In the genomic region with DNA sequence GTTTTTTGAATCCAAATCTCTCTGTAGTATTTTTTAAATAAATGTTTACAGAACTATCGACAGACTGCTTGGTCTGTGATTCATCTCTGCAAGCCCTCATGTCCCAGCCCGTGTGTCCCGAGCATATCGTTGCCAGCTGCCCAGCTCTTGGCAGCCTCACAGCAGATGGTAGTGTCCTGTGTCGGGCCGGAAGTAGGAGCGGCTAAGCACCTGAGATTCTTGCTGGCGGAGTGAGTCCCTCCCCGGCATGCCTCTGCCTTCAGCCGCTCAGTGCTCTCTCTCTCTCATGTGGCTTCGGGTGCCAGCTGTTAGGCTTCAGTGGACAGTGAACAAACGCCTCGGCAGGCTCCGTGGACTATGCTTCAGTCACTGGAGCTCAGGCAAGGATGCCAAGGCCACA, we compare ENCODE assay signal across 17 mouse cellular contexts. TPM values are rescaled to one million over a fixed set of nuclear protein-coding genes. Genes with fewer than 3 reads are reported as not detected.
A peak's percentile ranks its signal among the peaks of the same experiment; 100 is the strongest.
DNase-seq lines count a peak whose midpoint lies in the region; ATAC-seq and TF ChIP-seq lines count a peak whose summit lies in the region.
"Had no signal": no experiment of that assay in that cellular context is flagged by ENCODE, and none has a peak within 500 bp of the region (broad histone marks: within the 10 kb centered on the region; RNA-seq: fewer than 3 reads in every experiment).

No protein-coding gene starts in this region.

- H3K27me3 ChIP-seq in midbrain, embryonic 11.5 days (ENCODE audit: control insufficient read depth, insufficient read depth, low read length) = no peaks in the 10 kb centered on the region
- H3K27me3 ChIP-seq in stomach, postnatal 0 days (ENCODE audit: control insufficient read depth, insufficient read depth, low read length) = no peaks in the 10 kb centered on the region
- H3K27me3 ChIP-seq: embryonic facial prominence, embryonic 15.5 days; intestine, embryonic 15.5 days had no signal

- peak; percentile 67 for DNase-seq in cerebellum, adult 11-12 months
- DNase-seq in urinary bladder, postnatal 36 days (ENCODE audit: low spot score in 2 of 2) = peak; percentile 40 to 47
- DNase-seq in urinary bladder, postnatal 4 days (ENCODE audit: low spot score in 2 of 2) = no peak
- peak; percentile 48 to 69 for DNase-seq in kidney, postnatal 4 days
- no peak for DNase-seq in midbrain, embryonic 11.5 days (ENCODE audit: low spot score, missing footprints)
- no peak for DNase-seq in stomach, postnatal 0 days (ENCODE audit: low spot score)
- no peak for DNase-seq in right cerebral cortex, postnatal 36 days (ENCODE audit: low spot score in 2 of 2)
- DNase-seq: gastrocnemius, postnatal 25 days; right cerebral cortex, postnatal 25 days; thymus, postnatal 25 days had no signal

- peaks cover 35% of the 10 kb centered on the region for H3K36me3 ChIP-seq in midbrain, embryonic 11.5 days (ENCODE audit: control insufficient read depth, insufficient read depth, low read length)
- peaks cover 41% of the 10 kb centered on the region for H3K36me3 ChIP-seq in stomach, postnatal 0 days (ENCODE audit: control insufficient read depth, insufficient read depth, low read length)

- H3K9ac ChIP-seq in midbrain, embryonic 11.5 days (ENCODE audit: low read length) = no peak overlapping the region
- no peak overlapping the region for H3K9ac ChIP-seq in stomach, postnatal 0 days (ENCODE audit: low read length)
- H3K9ac ChIP-seq: embryonic facial prominence, embryonic 15.5 days; intestine, embryonic 15.5 days; liver, embryonic 14.5 days had no signal

- no peak for TF ChIP-seq CTCF in stomach, postnatal 0 days (IDR thresholded peaks at IDR 0.05; ENCODE audit: low read depth)

- no peak overlapping the region for H3K4me3 ChIP-seq in midbrain, embryonic 11.5 days (ENCODE audit: low read depth, low read length)
- H3K4me3 ChIP-seq in stomach, postnatal 0 days (ENCODE audit: low read depth, low read length) = no peak overlapping the region
- H3K4me3 ChIP-seq: embryonic facial prominence, embryonic 15.5 days; intestine, embryonic 15.5 days had no signal

- no peak for TF ChIP-seq EP300 in stomach, postnatal 0 days (optimal IDR thresholded peaks at IDR 0.05)

- no peak for ATAC-seq in cerebellum, adult (ENCODE audit: insufficient number of reproducible peaks, low FRiP score, low TSS enrichment)
- no peak for ATAC-seq in midbrain, embryonic 11.5 days (ENCODE audit: low FRiP score)
- ATAC-seq in stomach, postnatal 0 days (ENCODE audit: low FRiP score, low TSS enrichment) = no peak
- ATAC-seq: intestine, embryonic 15.5 days had no signal

- 93% methylated on average over 14 of the region's 14 CpGs for WGBS in midbrain, embryonic 11.5 days
- WGBS in stomach, postnatal 0 days = 44% methylated on average over 14 of the region's 14 CpGs

- no peaks in the 10 kb centered on the region for H3K9me3 ChIP-seq in midbrain, embryonic 11.5 days (ENCODE audit: control insufficient read depth, low read length)
- H3K9me3 ChIP-seq in stomach, postnatal 0 days (ENCODE audit: control insufficient read depth, low read length) = no peaks in the 10 kb centered on the region
- H3K9me3 ChIP-seq: embryonic facial prominence, embryonic 15.5 days; intestine, embryonic 15.5 days had no signal

- no peak overlapping the region for H3K4me2 ChIP-seq in midbrain, embryonic 11.5 days
- no peak overlapping the region for H3K4me2 ChIP-seq in stomach, postnatal 0 days (replicated peaks; ENCODE audit: low read depth)
- H3K4me2 ChIP-seq: embryonic facial prominence, embryonic 15.5 days; heart, embryonic 11.5 days; intestine, embryonic 15.5 days had no signal

- H3K27ac ChIP-seq in midbrain, embryonic 11.5 days (ENCODE audit: low read depth, low read length) = no peak overlapping the region
- H3K27ac ChIP-seq in stomach, postnatal 0 days (replicated peaks) = no peak overlapping the region
- H3K27ac ChIP-seq: embryonic facial prominence, embryonic 15.5 days; intestine, embryonic 15.5 days; liver, embryonic 14.5 days had no signal

- H3K4me1 ChIP-seq in midbrain, embryonic 11.5 days (ENCODE audit: control insufficient read depth, insufficient read depth, low read length) = peaks cover 33% of the 10 kb centered on the region
- H3K4me1 ChIP-seq in stomach, postnatal 0 days (replicated peaks; ENCODE audit: control insufficient read depth, insufficient read depth) = no peaks in the 10 kb centered on the region

RNA-seq across cellular contexts. Expression of a gene that starts 6.9 kb away (rescaled TPM):
- polyA plus RNA-seq in midbrain, embryonic 11.5 days (2014; fragmentation: Nextera tagmentation; extraction: Ambion mirVana) = 0.06 and 0.11 TPM in 2 replicates
- 0.08 and 0.10 TPM in 2 replicates for polyA plus RNA-seq in stomach, postnatal 0 days (2015; fragmentation: Nextera tagmentation; extraction: Ambion mirVana)
- polyA plus RNA-seq: cortical plate, adult 2 months; heart, embryonic 11.5 days; liver, embryonic 14.5 days had no signal

RNA-seq across cellular contexts. Expression of a gene that starts 42.3 kb away (rescaled TPM):
- 0.83 and 1.7 TPM in 2 replicates for polyA plus RNA-seq in midbrain, embryonic 11.5 days (2014; fragmentation: Nextera tagmentation; extraction: Ambion mirVana)
- 0.08 and 0.17 TPM in 2 replicates for polyA plus RNA-seq in stomach, postnatal 0 days (2015; fragmentation: Nextera tagmentation; extraction: Ambion mirVana)
- polyA plus RNA-seq: heart, embryonic 11.5 days; stomach, embryonic 14.5 days had no signal

Comparison
In these comparisons a context has a peak if more than half of its experiments do, and no peak if none do; other contexts are left out.
1. DNase-seq: peak in cerebellum, adult 11-12 months (single experiment), urinary bladder, postnatal 36 days (2 of 2) and kidney, postnatal 4 days (2 of 2); none in urinary bladder, postnatal 4 days (0 of 2), midbrain, embryonic 11.5 days (single experiment), stomach, postnatal 0 days (single experiment) and right cerebral cortex, postnatal 36 days (0 of 2).